Mouse (Mus musculus) midbrain, embryonic 15.5 days (tissue): ENCODE measurements around the gene Gm17267. TPM values are rescaled to one million over a fixed set of nuclear protein-coding genes. Genes with fewer than 3 reads are reported as not detected.
"Not testable (repeated sequence)": the region's sequence is repeated elsewhere in the genome, so short reads cannot be mapped to it uniquely, and the experiment has no call there.

Source experiments
- ATAC-seq: fragments of 200-750 bp; cut with Nextera tagmentation; replicated peaks from 2 replicates; pipeline ENCODE4 v1.8.0; 2017; ENCODE audit warnings: moderate TSS enrichment
- H3K27ac ChIP-seq: fragments of 300-500 bp; sonication (generic); 2 replicates; pipeline ENCODE4 v1.5.1; 2015; ENCODE audit warnings: mild to moderate bottlenecking, inconsistent platforms
- H3K27me3 ChIP-seq: fragments of 300-500 bp; sonication (generic); replicated peaks from 2 replicates; pipeline ENCODE4 v1.6.1; 2015; ENCODE audit warnings: inconsistent platforms
- H3K36me3 ChIP-seq: fragments of 300-500 bp; sonication (generic); replicated peaks from 2 replicates; pipeline ENCODE4 v1.6.1; 2015; ENCODE audit warnings: inconsistent platforms
- H3K4me1 ChIP-seq: fragments of 300-500 bp; sonication (generic); 2 replicates; pipeline ENCODE4 v1.6.1; 2015; ENCODE audit warnings: inconsistent platforms
- H3K4me2 ChIP-seq: fragments of 300-500 bp; sonication (generic); 2 replicates; pipeline ENCODE4 v1.6.1; 2015; ENCODE audit warnings: inconsistent platforms, mild to moderate bottlenecking, moderate library complexity
- H3K4me3 ChIP-seq: fragments of 300-500 bp; sonication (generic); 2 replicates; pipeline ENCODE4 v1.5.1; 2015; ENCODE audit warnings: mild to moderate bottlenecking, inconsistent platforms
- H3K9ac ChIP-seq: fragments of 300-500 bp; sonication (generic); 2 replicates; pipeline ENCODE4 v1.6.1; 2015; ENCODE audit warnings: mild to moderate bottlenecking, inconsistent platforms
- H3K9me3 ChIP-seq: fragments of 300-500 bp; sonication (generic); 2 replicates; pipeline ENCODE4 v1.6.1; 2016; ENCODE audit warnings: inconsistent platforms
- WGBS: fragments of 180-500 bp; shearing (Covaris S2); methylation state at CpG from one replicate; pipeline ENCODE4 v1.1.7; 2015; ENCODE audit warnings: mixed read lengths; 5-methylcytosine and 5-hydroxymethylcytosine counted together
- polyA plus RNA-seq: library from polyadenylated mRNA; unstranded; fragments of >200 nt; fragmentation: Nextera tagmentation; extraction: Ambion mirVana; gene quantifications from 2 replicates; pipeline ENCODE4 v1.2.1, GENCODE M21; 2015

The Gm17267 gene
- polyA plus RNA-seq, result not detected in 2 replicates

DNA sequence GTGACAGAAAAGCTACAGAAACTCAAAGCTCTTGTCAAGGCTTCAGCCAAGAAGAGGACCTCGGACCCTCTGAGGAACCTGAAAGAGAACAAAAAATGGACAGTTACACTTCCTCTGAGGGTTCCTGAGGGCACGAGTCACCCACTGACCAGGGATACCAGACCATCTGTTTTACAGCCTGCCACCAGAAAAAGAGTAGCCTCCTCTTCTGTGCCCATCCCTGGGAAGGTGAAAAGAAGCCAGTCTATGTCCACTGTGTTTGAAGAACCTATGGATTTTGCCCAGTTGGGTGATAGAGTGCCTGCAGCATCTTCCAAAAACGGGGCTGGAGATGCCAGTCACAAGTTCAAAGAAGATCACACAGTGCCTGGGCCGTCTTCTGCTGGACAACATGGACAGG, at the start of gene Gm17267:
Gene Gm17267 (plus strand): TSS at position 301 of the 400 bp plus-strand sequence.
- not testable (repeated sequence) for H3K27ac ChIP-seq, H3K27me3 ChIP-seq, H3K9me3 ChIP-seq, H3K4me2 ChIP-seq, H3K9ac ChIP-seq, H3K36me3 ChIP-seq, H3K4me1 ChIP-seq, H3K4me3 ChIP-seq, ATAC-seq
- WGBS, result no CpG with 5 or more reads among the region's 4 CpGs
